Mouse (Mus musculus) forebrain, embryonic 10.5 days (tissue): ENCODE results near the gene Vmn1r167. TPM values are rescaled to one million over a fixed set of nuclear protein-coding genes. Genes with fewer than 3 reads are reported as not detected.
"Not testable (repeated sequence)": the region's sequence is repeated elsewhere in the genome, so short reads cannot be mapped to it uniquely, and the experiment has no call there.

Experiments
- DNase-seq: peaks from one replicate; pipeline ENCODE4 v3.0.0-alpha.2; 2017; ENCODE audit warnings: low spot score; ENCODE audit errors: extremely low spot score
- H3K27ac ChIP-seq: fragments of 300-500 bp; sonication (generic); 2 replicates; pipeline ENCODE4 v1.5.1; 2016; ENCODE audit warnings: mild to moderate bottlenecking
- H3K27me3 ChIP-seq: fragments of 300-500 bp; sonication (generic); 2 replicates; pipeline ENCODE4 v1.6.1; 2016; ENCODE audit warnings: mild to moderate bottlenecking; ENCODE audit not compliant: poor library complexity, severe bottlenecking
- H3K36me3 ChIP-seq: fragments of 300-500 bp; sonication (generic); replicated peaks from 2 replicates; pipeline ENCODE4 v1.6.1; 2016; ENCODE audit warnings: mild to moderate bottlenecking, moderate library complexity
- H3K4me1 ChIP-seq: fragments of 300-500 bp; sonication (generic); 2 replicates; pipeline ENCODE4 v1.6.1; 2016
- H3K4me3 ChIP-seq: fragments of 300-500 bp; sonication (generic); 2 replicates; pipeline ENCODE4 v1.5.1; 2016; ENCODE audit warnings: mild to moderate bottlenecking, moderate library complexity
- H3K9me3 ChIP-seq: fragments of 300-500 bp; sonication (generic); 2 replicates; pipeline ENCODE4 v1.6.1; 2016; ENCODE audit warnings: mild to moderate bottlenecking, moderate library complexity
- WGBS: fragments of 180-500 bp; shearing (Covaris S2); methylation state at CpG from one replicate; pipeline ENCODE4 v1.1.7; 2016; 5-methylcytosine and 5-hydroxymethylcytosine counted together
- polyA plus RNA-seq: library from polyadenylated mRNA; unstranded; fragments of >200 nt; fragmentation: Nextera tagmentation; extraction: Ambion mirVana; gene quantifications from 2 replicates; pipeline ENCODE4 v1.2.1, GENCODE M21; 2016

Vmn1r167 gene
- polyA plus RNA-seq, result not detected in 2 replicates

DNA sequence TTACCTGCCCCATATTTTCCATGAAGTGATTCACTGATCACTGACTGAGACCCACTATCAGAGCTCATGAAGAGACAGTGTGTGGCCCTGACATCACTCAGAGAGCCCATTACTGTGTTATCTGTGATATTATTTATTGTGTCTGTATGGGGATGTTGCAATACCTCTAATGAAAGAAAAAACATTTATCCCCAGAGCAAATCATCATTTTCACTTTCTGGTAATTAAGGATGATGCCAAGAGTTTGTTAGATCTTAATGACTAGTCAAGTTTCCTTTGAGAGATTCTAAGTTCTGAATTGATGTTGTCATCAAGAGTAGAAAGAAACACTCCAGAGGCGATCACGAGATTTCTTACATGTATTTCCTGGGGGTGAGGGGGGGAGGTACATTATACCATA lies at the start of gene Vmn1r167:
Gene Vmn1r167, minus strand, starts transcription at position 101 of the 400 bp plus-strand sequence.
- H3K4me1 ChIP-seq, H3K36me3 ChIP-seq, H3K27ac ChIP-seq, H3K27me3 ChIP-seq, DNase-seq, H3K4me3 ChIP-seq: not testable (repeated sequence)
- H3K9me3 ChIP-seq, result peaks cover 45% of the 10 kb centered on the region
- 89% methylated on average over 2 of the region's 2 CpGs for WGBS

GRCm38 (mm10) chr7:23539432-23539831 lies 32.4 kb upstream of the Vmn1r167 start, which contains the start of gene Vmn1r168:
Gene Vmn1r168, plus strand, starts transcription at chr7:23539732.
- not testable (repeated sequence) for H3K4me3 ChIP-seq, DNase-seq, H3K27me3 ChIP-seq, H3K4me1 ChIP-seq, H3K36me3 ChIP-seq, H3K27ac ChIP-seq
- no CpG with 5 or more reads among the region's 1 CpGs for WGBS
- H3K9me3 ChIP-seq, result peaks cover 31% of the 10 kb centered on the region

- 75% methylated on average over 2 of the region's 2 CpGs for WGBS
- not testable (repeated sequence) for H3K27me3 ChIP-seq, DNase-seq, H3K36me3 ChIP-seq, H3K4me3 ChIP-seq, H3K4me1 ChIP-seq, H3K27ac ChIP-seq
- H3K9me3 ChIP-seq, result peaks cover 59% of the 10 kb centered on the region
Measured at GRCm38 (mm10) chr7:23472886-23473285, 34.1 kb downstream of the Vmn1r167 start.

GRCm38 (mm10) chr7:23470832-23471231 lies 36.2 kb downstream of the Vmn1r167 start:
- H3K27me3 ChIP-seq, DNase-seq, H3K4me3 ChIP-seq, H3K27ac ChIP-seq, H3K4me1 ChIP-seq, H3K36me3 ChIP-seq: not testable (repeated sequence)
- WGBS, result 73% methylated on average over 3 of the region's 3 CpGs
- peaks cover 65% of the 10 kb centered on the region for H3K9me3 ChIP-seq

GRCm38 (mm10) chr7:23470201-23470600 lies 36.8 kb downstream of the Vmn1r167 start:
- not testable (repeated sequence) for H3K4me3 ChIP-seq, H3K27ac ChIP-seq, H3K27me3 ChIP-seq, H3K4me1 ChIP-seq, H3K36me3 ChIP-seq, DNase-seq
- 65% methylated on average over 3 of the region's 3 CpGs for WGBS
- H3K9me3 ChIP-seq, result peaks cover 65% of the 10 kb centered on the region

Other genes with a start within 250 kb of the Vmn1r167 start
- gene Gm6902, start 228.3 kb downstream of the Vmn1r167 start, polyA plus RNA-seq, result not detected in 2 replicates
- gene Nlrp4e, start 206.0 kb downstream of the Vmn1r167 start, polyA plus RNA-seq, result not detected in 2 replicates
- gene Nlrp5, start 121.3 kb downstream of the Vmn1r167 start, polyA plus RNA-seq, result not detected in 2 replicates
- gene Vmn1r168, start 32.5 kb upstream of the Vmn1r167 start, polyA plus RNA-seq, result not detected in 2 replicates
- gene Vmn1r169, start 68.3 kb upstream of the Vmn1r167 start, polyA plus RNA-seq, result not detected in 2 replicates
- not detected in 2 replicates for gene Vmn1r170, start 99.0 kb upstream of the Vmn1r167 start, polyA plus RNA-seq
- gene Vmn1r171, start 123.5 kb upstream of the Vmn1r167 start, polyA plus RNA-seq, result not detected in 2 replicates
- gene Vmn1r172, start 151.1 kb upstream of the Vmn1r167 start, polyA plus RNA-seq, result not detected in 2 replicates
- not detected in 2 replicates for gene Vmn1r173, start 193.5 kb upstream of the Vmn1r167 start, polyA plus RNA-seq
- gene Vmn1r174, start 245.1 kb upstream of the Vmn1r167 start, polyA plus RNA-seq, result not detected in 2 replicates